Mouse (Mus musculus) forebrain, embryonic 16.5 days (tissue): Measurements from ENCODE around the gene B4galt4. TPM values are rescaled to one million over a fixed set of nuclear protein-coding genes. Genes with fewer than 3 reads are reported as not detected.

Source experiments
- ATAC-seq: fragments of 200-750 bp; cut with Nextera tagmentation; 2 replicates; pipeline ENCODE4 v1.8.0; 2017; ENCODE audit warnings: mild to moderate bottlenecking, moderate library complexity
- H3K27ac ChIP-seq: fragments of 300-500 bp; sonication (generic); 2 replicates; pipeline ENCODE4 v1.5.1; 2014; ENCODE audit warnings: low read length, control low read depth
- H3K27me3 ChIP-seq: fragments of 300-500 bp; sonication (generic); replicated peaks from 2 replicates; pipeline ENCODE4 v1.6.1; 2014; ENCODE audit warnings: low read length; ENCODE audit not compliant: control insufficient read depth, insufficient read depth
- H3K36me3 ChIP-seq: fragments of 300-500 bp; sonication (generic); 2 replicates; pipeline ENCODE4 v1.6.1; 2014; ENCODE audit not compliant: control insufficient read depth, insufficient read depth
- H3K4me1 ChIP-seq: fragments of 300-500 bp; sonication (generic); replicated peaks from 2 replicates; pipeline ENCODE4 v1.6.1; 2014; ENCODE audit warnings: low read length; ENCODE audit not compliant: control insufficient read depth, insufficient read depth
- H3K4me2 ChIP-seq: fragments of 300-500 bp; sonication (generic); 2 replicates; pipeline ENCODE4 v1.6.1; 2014; ENCODE audit warnings: mild to moderate bottlenecking, low read length, control low read depth
- H3K4me3 ChIP-seq: fragments of 300-500 bp; sonication (generic); replicated peaks from 2 replicates; pipeline ENCODE4 v1.5.1; 2014; ENCODE audit warnings: mild to moderate bottlenecking, low read length, control low read depth
- H3K9ac ChIP-seq: fragments of 300-500 bp; sonication (generic); replicated peaks from 2 replicates; pipeline ENCODE4 v1.6.1; 2014; ENCODE audit warnings: low read depth, low read length, control low read depth
- H3K9me3 ChIP-seq: fragments of 300-500 bp; sonication (generic); 2 replicates; pipeline ENCODE4 v1.6.1; 2016; ENCODE audit warnings: low read length; ENCODE audit not compliant: control insufficient read depth
- WGBS: fragments of 180-500 bp; shearing (Covaris S2); extraction: QIAGEN DNeasy Blood & Tissue Kit; methylation state at CpG from one replicate; pipeline ENCODE4 v1.1.7; 2014; 5-methylcytosine and 5-hydroxymethylcytosine counted together
- polyA plus RNA-seq: library from polyadenylated mRNA; unstranded; fragments of >200 nt; fragmentation: Nextera tagmentation; extraction: Ambion mirVana; gene quantifications from 2 replicates; pipeline ENCODE4 v1.2.1, GENCODE M21; 2015

Gene B4galt4
- 25.8 and 32.2 TPM in 2 replicates for polyA plus RNA-seq

GRCm38 (mm10) chr16:38742113-38742658, at the start of gene B4galt4:
B4galt4 (plus strand) TSS chr16:38742264.
- H3K9me3 ChIP-seq, result no peaks in the 10 kb centered on the region
- H3K4me2 ChIP-seq, result peak within 1 kb of the TSS; percentile 73

GRCm38 (mm10) chr16:38694906-38695540, 47.0 kb upstream of the B4galt4 start:
- no peak overlapping the region for H3K27ac ChIP-seq
- H3K4me3 ChIP-seq, result no peak overlapping the region
- H3K9me3 ChIP-seq, result no peaks in the 10 kb centered on the region
- WGBS, result 91% methylated on average over 6 of the region's 6 CpGs
- H3K36me3 ChIP-seq, result no peaks in the 10 kb centered on the region
- no peaks in the 10 kb centered on the region for H3K4me1 ChIP-seq
- no peak for ATAC-seq
- no peaks in the 10 kb centered on the region for H3K27me3 ChIP-seq
- H3K9ac ChIP-seq, result no peak overlapping the region
- H3K4me2 ChIP-seq, result no peak overlapping the region

More at GRCm38 (mm10) chr16:38742113-38742658, at the start of gene B4galt4:
- peak within 1 kb of the TSS; percentile 75 for H3K4me3 ChIP-seq
- peaks cover 3% of the 10 kb centered on the region; the same call in 1 of the 2 replicates for H3K4me1 ChIP-seq
- ATAC-seq, result peak; percentile 98
- H3K27ac ChIP-seq, result peak within 1 kb of the TSS; percentile 41
- under 1% methylated on average over 63 of the region's 69 CpGs for WGBS
- H3K36me3 ChIP-seq, result no peaks in the 10 kb centered on the region
- H3K9ac ChIP-seq, result peak within 1 kb of the TSS; percentile 92
- no peaks in the 10 kb centered on the region for H3K27me3 ChIP-seq

GRCm38 (mm10) chr16:38695557-38695956, 46.5 kb upstream of the B4galt4 start:
- Histone ChIP-seq H3K4me2 (no peak overlapping the region), H3K27ac (no peak overlapping the region), H3K9ac (no peak overlapping the region), H3K4me1 (no peaks in the 10 kb centered on the region), H3K36me3 (no peaks in the 10 kb centered on the region), H3K4me3 (no peak overlapping the region), H3K27me3 (no peaks in the 10 kb centered on the region), H3K9me3 (no peaks in the 10 kb centered on the region)
- ATAC-seq, result no peak
- WGBS, result 82% methylated on average over 5 of the region's 5 CpGs

GRCm38 (mm10) chr16:38697611-38698010, 44.5 kb upstream of the B4galt4 start:
- Histone ChIP-seq H3K27me3 (no peaks in the 10 kb centered on the region), H3K4me3 (no peak overlapping the region), H3K4me1 (peaks cover 6% of the 10 kb centered on the region), H3K9me3 (no peaks in the 10 kb centered on the region), H3K4me2 (no peak overlapping the region), H3K27ac (no peak overlapping the region), H3K36me3 (no peaks in the 10 kb centered on the region), H3K9ac (no peak overlapping the region)
- no peak for ATAC-seq
- 93% methylated on average over 5 of the region's 5 CpGs for WGBS

- Histone ChIP-seq H3K27ac (no peak overlapping the region), H3K4me3 (no peak overlapping the region), H3K9me3 (no peaks in the 10 kb centered on the region), H3K36me3 (no peaks in the 10 kb centered on the region), H3K27me3 (no peaks in the 10 kb centered on the region), H3K4me1 (peaks cover 6% of the 10 kb centered on the region), H3K4me2 (no peak overlapping the region), H3K9ac (no peak overlapping the region)
- ATAC-seq, result no peak
- WGBS, result 84% methylated on average over 16 of the region's 16 CpGs
Measured at GRCm38 (mm10) chr16:38700392-38701162, 41.5 kb upstream of the B4galt4 start.

GRCm38 (mm10) chr16:38701492-38702185, 40.4 kb upstream of the B4galt4 start:
- no peak for ATAC-seq
- no peak overlapping the region for H3K4me3 ChIP-seq
- H3K27ac ChIP-seq, result peak overlapping the region; percentile 12; the same call in 1 of the 2 replicates

GRCm38 (mm10) chr16:38702316-38702715, 39.7 kb upstream of the B4galt4 start:
- no peak for ATAC-seq
- Histone ChIP-seq H3K4me1 (peaks cover 6% of the 10 kb centered on the region), H3K4me2 (no peak overlapping the region), H3K27me3 (no peaks in the 10 kb centered on the region), H3K9ac (no peak overlapping the region), H3K36me3 (no peaks in the 10 kb centered on the region), H3K27ac (no peak overlapping the region), H3K9me3 (no peaks in the 10 kb centered on the region), H3K4me3 (no peak overlapping the region)
- WGBS, result 81% methylated on average over 3 of the region's 3 CpGs

More at GRCm38 (mm10) chr16:38701492-38702185, 40.4 kb upstream of the B4galt4 start:
- H3K9ac ChIP-seq, result 0 out of 2 replicates have a peak overlapping the region, but pooled peaks have one; percentile 26
- no peaks in the 10 kb centered on the region for H3K9me3 ChIP-seq
- H3K27me3 ChIP-seq, result no peaks in the 10 kb centered on the region
- WGBS, result 10% methylated on average over 9 of the region's 9 CpGs
- H3K4me1 ChIP-seq, result peaks cover 6% of the 10 kb centered on the region
- H3K4me2 ChIP-seq, result peak overlapping the region; percentile 37
- H3K36me3 ChIP-seq, result no peaks in the 10 kb centered on the region

GRCm38 (mm10) chr16:38703501-38703900, 38.6 kb upstream of the B4galt4 start:
- 59% methylated on average over 6 of the region's 6 CpGs for WGBS
- H3K9me3 ChIP-seq, result no peaks in the 10 kb centered on the region
- no peak overlapping the region for H3K4me3 ChIP-seq
- no peak for ATAC-seq
- H3K9ac ChIP-seq, result no peak overlapping the region
- no peak overlapping the region for H3K27ac ChIP-seq
- no peaks in the 10 kb centered on the region for H3K27me3 ChIP-seq
- H3K4me1 ChIP-seq, result peaks cover 6% of the 10 kb centered on the region
- no peaks in the 10 kb centered on the region for H3K36me3 ChIP-seq
- H3K4me2 ChIP-seq, result no peak overlapping the region
